Mouse (Mus musculus) mature B cell (primary cell): ENCODE data around the gene Map2k5.

Experiments
- in situ Hi-C: fragments of 300-500 bp; cut with MboI; formaldehyde crosslinking; loops from 2 replicates; pipeline ENCODE4 v1.14.3; 2019

Gene Map2k5

GRCm38 (mm10) chr9:63341761-63342160 lies 35.9 kb downstream of the Map2k5 start:
- in situ Hi-C loops = no loop called here

DNA sequence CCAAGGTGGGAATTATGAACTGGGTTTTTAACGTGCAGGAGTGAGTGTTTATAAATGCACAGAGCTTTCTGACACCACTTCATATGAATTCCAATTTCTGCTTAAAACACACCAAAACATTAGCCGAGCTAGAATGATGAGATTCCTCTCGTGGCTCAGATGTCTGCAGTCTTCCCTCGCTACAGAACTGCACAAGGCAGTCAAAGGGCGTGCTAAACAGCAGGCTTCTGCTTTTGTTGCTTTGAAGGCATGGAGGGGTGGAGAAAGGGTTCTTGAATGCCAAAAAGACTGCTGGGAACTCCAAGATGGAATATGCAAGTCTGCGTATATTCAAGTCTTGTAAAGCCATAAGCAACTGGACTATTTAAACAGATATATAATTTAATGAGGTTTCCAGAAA lies 38.4 kb downstream of the Map2k5 start:
- in situ Hi-C loops = no loop called here

GRCm38 (mm10) chr9:63338716-63339115 lies 39.0 kb downstream of the Map2k5 start:
- in situ Hi-C loops = no loop called here

DNA sequence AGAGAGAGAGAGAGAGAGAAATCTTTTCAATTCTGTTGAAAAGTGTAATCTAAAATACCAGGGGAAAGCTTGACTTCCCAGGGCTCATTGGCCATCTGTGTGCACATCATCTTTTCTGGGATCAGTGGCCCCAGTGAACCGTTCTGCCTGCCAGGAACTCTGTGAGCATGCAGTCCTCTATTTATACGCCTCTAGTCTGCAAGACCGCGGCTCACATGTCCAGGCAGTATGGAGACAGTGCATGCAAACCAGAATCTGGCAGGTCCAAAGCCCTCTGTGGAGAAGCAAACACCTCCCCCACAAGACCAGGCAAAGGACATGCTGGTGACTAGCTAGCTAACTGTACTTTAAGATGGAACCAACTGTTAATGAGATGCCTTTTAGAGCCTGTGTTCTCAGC lies 41.9 kb downstream of the Map2k5 start:
- in situ Hi-C loops = no loop called here

DNA sequence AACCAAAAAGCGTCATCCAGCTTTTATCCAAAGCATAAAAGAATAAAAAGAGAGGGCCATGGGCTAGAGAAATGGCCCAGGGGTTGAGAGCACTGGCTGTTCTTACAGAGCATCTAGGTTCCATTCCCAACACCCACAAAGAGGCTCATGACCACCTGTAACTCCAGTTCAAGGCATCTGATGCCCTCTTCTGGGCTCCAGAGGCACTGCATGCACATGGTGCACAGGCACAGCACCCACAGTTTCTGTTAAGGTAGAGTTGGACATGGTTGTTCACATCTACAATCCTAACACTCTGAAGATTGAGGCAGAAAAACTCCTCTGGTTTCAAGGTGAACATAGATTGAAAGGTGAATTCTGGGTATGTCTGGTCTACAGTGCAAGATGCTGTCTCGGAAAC lies 44.6 kb downstream of the Map2k5 start:
- in situ Hi-C loops = no loop called here

DNA sequence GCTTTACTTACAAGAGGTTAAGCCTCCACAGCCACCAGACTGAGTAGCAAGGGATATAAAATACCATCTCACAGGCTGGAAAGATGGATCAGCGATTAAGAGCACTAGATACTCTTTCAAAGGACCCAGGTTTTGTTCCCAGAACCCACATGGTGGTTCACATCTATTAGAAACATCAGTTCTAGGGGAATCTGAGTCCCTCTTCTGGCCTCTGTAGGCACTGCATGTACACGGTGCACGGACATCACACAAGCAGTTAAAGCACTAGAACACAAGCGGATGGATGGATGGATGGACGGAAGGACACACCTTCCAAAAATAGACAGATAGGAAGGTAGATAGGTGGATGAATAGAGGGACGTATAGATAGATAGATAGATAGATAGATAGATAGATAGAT lies 46.5 kb downstream of the Map2k5 start:
- in situ Hi-C loops = no loop called here

- in situ Hi-C loops = no loop called here
Observed at GRCm38 (mm10) chr9:63328958-63329685, 48.6 kb downstream of the Map2k5 start.

GRCm38 (mm10) chr9:63315231-63315630 lies 62.5 kb downstream of the Map2k5 start:
- in situ Hi-C loops = no loop called here

- in situ Hi-C loops = no loop called here
Observed at GRCm38 (mm10) chr9:63314126-63314525, 63.6 kb downstream of the Map2k5 start.

DNA sequence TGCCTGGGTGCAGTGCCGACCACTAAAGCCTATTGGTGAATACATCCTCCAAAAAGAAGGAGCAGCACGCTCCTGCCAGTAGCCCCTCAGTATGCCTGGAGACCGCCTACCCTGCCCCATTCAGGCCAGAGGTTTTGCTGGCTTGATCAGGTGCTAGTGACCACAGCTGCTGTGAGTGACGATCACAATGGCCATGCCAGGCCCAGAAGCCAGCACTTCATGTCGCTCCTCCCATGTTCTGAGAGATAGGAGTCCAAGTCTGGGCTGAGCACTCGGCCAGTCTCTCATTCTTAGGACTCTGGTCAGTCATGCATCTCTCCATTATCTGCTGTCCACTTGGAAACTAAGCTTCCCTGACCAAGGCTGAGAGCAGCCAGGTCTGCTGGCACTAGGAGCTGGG lies 67.7 kb downstream of the Map2k5 start:
- in situ Hi-C loops = no loop called here

DNA sequence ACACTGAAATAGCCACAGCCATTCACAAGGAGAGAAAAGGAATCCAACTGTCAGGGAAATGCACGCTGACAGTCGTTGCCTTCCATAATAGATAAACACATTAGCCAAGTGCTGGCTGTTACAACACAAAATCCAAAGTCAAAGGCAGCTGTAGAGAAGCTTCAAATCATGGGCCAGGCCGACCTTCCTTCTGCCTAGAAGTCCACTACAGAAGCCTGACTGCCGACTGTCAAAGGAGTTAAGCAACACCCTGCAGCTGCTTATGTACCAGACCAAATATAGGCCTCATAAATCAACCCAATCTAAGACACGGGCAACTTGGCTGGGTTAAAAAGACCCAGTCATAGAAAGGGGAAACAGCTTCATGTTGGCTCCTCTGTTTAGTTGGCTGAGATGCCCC lies 68.7 kb downstream of the Map2k5 start:
- in situ Hi-C loops = no loop called here

DNA sequence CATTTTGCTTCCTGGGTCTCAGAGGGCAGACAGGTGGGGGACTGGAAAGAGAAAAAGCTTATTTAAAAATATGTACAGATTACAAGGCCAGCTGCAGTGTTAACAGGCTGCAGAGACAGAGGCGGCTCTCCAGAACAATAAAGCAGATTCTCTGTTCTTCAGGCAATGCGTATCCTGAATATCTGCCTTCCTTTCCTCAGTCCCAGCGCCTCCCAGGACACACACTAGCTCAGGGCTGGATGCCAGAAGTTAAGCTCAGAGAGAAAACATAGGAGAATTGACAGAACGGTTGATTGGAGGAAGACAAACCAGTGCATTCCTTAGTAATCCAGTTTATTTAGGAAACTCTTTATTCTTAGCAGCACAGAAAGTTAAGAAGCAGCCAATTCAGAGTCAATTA lies 69.3 kb downstream of the Map2k5 start:
- in situ Hi-C loops = no loop called here

- in situ Hi-C loops = no loop called here
Observed at GRCm38 (mm10) chr9:63302511-63302910, 75.2 kb downstream of the Map2k5 start.

DNA sequence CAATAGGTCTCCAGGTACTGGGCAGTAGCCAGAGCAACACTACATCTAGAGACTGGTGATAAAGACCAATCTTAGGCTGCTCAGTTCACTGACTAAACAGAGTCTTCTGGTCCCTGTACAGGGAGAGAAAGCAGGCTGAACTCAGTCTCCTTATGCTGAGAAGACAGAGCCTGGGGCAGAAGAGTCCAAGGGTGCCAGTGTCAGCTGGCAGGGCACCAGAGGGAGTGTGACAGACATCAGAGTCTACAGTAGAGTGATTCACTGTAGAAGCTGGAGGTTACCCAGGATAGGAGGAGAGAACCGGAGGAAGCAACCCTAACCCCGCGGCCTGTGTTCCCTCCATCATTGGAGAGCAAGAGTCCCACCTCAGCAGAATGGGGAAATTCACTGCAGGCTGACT lies 79.0 kb downstream of the Map2k5 start:
- in situ Hi-C loops = no loop called here

- in situ Hi-C loops = no loop called here
Observed at GRCm38 (mm10) chr9:63295551-63295958, 82.1 kb downstream of the Map2k5 start.

DNA sequence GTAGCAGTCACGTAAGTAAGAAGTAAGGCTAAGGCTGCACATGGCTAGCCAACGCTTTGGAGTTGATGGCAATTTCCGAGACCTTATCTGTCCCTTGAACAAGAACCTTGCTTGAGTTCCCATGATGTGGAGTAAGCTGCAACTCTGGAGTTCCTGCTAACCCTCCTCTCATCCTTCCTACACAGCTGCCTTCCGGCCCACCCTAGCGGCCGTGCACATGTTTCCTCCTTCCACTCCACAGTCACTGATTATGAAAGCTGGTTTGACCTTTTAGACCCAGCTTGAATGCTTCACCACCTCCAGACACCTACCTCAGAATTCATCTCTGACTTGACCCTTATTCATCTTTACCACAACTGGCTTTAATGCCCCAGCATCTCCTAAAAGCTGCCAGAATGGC lies 82.9 kb downstream of the Map2k5 start:
- in situ Hi-C loops = no loop called here

GRCm38 (mm10) chr9:63293781-63294480 lies 83.8 kb downstream of the Map2k5 start:
- in situ Hi-C loops = no loop called here

- in situ Hi-C loops = no loop called here
Observed at GRCm38 (mm10) chr9:63288676-63289075, 89.0 kb downstream of the Map2k5 start.

GRCm38 (mm10) chr9:63284392-63284791 lies 93.3 kb downstream of the Map2k5 start:
- in situ Hi-C loops = no loop called here

GRCm38 (mm10) chr9:63281996-63282395 lies 95.7 kb downstream of the Map2k5 start:
- in situ Hi-C loops = no loop called here

DNA sequence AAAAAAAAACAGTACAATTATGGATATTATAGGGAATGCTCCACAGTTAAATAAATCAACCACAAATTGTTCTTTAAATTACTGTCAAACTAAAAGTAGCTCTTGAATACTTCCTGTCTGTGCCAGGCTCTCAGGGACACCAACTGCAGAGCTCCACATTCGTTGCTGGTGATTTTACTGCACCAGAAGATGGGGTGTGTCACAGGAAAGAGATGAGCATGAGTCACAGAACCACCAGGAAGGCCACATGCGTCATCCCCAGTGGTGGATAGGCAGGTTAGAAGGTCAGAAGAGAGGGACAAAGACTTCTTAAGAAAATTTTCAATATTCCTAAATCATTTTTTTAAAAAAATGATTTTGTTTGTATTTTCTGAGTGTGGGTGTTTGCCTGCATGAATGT lies 96.6 kb downstream of the Map2k5 start:
- in situ Hi-C loops = no loop called here

- in situ Hi-C loops = no loop called here
Observed at GRCm38 (mm10) chr9:63273781-63274180, 103.9 kb downstream of the Map2k5 start.

DNA sequence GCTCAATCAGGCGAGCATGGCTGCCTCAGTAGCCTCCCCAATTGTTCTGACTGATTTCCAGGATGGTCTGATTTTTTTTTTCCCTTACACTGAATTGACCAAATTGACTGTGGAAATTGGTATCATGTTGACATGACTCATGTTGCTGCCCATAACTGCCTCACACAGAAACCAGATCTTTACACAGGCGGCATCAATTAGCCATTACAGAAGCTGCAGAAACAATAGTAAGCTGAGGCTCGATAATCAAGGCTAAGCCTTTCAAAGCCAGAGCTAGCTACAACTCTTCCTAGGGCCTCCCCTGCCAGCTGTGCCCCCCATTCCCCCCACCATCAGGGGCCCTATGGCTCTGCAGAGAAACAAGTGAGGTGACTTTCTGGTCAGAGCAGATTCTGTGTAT lies 107.9 kb downstream of the Map2k5 start:
- in situ Hi-C loops = no loop called here

- in situ Hi-C loops = no loop called here
Observed at GRCm38 (mm10) chr9:63263188-63263587, 114.5 kb downstream of the Map2k5 start.
